Mouse (Mus musculus): ENCODE data around the gene Lhx1.

Gene Lhx1

DNA sequence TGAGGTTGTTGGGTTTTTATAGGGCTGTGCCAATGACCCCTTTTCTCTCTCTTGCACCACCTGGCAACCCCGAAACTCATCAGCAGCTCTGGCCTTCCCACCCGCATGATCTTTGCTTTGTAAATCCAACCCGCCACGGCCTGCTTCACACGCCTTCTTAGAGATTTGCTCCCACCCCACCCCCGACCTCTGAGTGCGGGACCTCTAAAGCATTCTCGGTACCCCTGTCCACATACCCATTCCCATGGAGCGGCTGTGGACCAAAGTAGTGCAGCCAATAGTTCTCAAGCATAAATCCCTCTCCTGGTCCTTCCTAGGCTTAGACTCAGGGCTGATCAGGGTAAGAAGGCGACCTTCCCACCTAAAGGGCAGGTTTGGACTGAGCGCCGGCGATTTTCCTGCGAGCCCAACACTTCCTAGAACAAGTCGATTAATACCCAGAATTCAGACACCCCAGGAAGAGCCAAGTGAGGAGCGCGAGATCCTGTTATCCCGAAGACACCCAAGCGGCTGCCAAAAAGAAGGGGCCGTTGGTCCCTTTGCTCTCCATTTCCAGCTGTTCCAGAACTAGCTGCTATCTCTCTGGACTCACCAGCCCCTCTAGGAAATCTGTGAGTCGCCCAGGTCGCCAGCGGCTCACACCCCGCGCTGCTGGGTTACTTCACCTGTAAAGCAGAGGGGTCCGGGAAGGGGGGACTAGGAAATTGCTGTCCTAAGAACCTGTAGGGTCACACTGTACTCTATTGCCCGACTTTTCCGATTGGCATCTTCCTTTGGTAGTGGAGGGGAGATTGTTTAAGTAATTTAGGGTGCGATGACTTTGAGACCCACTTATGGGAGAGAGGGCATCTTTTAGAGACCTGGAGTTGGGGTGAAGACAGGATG, 1.9 kb upstream of the Lhx1 start:
- DNase-seq (ENCODE audit: extremely low read depth, insufficient read length, low spot score), result no peak

DNA sequence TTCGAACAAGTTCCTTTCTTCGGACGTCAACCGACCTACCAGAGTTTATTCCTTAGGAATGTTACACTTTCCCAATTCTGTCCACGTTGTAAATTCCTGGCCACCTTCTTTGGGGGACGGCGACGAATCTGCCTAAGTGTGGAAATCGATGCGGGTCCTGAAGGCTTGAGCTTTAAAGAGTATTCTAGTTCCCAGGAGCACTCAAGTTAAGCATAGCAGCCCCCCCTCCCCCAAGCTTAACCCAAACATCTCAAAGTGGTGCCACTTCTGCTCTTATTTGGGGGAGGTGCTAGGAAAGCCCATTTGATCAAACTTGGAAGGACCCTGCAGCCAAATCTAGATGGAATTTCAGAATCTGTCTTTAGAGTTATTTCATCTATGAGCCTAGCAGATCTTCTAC, 1.1 kb upstream of the Lhx1 start:
- DNase-seq (ENCODE audit: extremely low read depth, insufficient read length, low spot score), result no peak

DNA sequence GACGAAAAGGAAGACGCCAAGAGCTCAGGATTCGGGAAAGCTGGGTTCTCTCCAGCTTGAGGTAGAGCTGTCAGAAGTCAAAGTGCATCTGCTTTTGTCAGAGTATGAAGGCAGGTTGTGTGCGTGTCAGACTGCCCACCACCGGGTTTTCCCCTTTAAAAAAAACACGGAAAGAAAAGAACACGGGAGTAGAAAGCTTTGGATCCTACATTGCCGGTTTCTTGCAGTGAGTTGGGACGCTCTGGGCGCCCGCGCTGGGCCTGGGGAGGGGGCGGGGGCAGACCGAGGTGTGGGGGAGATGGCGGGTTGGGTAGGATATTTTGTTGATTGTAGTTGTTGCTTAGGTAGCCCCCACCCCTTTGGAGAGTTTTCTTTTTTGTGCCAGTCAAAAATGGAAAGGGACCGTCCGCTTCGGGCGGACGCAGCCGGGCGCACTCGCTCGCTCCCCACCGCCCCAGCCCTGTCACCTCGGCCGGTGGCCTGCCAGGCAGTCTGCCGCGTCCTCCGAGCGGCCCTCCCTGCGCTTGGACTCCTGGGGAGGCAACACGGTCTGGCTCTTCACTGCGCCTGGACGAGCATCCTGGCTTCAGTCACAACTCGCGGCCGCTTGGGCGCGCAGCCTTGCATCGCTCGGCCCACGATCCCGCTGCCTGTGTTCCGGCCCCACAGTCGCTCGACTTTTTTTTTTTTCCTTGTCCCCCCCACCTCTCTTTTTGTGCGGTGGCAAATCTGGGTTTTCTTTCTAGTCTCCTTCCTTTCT, 644 bp downstream of the Lhx1 start:
- no peak for DNase-seq (ENCODE audit: extremely low read depth, insufficient read length, low spot score)

DNA sequence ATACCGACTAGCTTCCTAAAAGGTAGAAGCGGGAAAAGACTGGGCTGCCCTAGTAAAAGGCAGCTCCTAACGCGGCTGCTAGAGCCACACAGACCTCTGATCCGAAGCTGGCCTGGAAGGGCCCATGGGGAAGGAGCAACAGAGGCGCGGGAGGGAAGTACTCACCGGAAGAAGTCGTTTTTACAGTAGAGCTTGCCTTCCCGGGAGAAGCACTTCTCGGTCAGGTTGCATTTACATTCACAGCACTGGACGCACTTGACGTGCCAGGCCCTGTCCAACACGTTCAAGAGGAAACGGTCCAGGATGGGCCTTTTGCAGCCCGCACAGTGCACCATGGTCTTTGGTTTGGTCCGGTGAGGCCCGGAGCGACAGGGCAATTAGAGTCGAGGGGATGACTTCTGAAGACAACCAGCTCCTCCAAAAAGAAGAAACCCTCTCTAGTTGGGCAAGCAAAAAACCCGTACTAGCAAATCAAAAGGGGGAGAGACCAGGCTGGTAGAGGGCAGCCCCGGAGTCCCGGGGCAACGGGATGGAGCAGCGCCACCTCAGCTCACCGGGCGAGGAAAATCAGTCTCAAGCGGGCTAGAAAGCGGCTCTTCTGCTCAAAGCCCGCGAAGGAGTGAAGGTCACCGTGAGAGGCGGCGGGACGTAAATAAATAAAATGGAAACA, 1.4 kb downstream of the Lhx1 start:
- no peak for DNase-seq (ENCODE audit: extremely low read depth, insufficient read length, low spot score)

DNA sequence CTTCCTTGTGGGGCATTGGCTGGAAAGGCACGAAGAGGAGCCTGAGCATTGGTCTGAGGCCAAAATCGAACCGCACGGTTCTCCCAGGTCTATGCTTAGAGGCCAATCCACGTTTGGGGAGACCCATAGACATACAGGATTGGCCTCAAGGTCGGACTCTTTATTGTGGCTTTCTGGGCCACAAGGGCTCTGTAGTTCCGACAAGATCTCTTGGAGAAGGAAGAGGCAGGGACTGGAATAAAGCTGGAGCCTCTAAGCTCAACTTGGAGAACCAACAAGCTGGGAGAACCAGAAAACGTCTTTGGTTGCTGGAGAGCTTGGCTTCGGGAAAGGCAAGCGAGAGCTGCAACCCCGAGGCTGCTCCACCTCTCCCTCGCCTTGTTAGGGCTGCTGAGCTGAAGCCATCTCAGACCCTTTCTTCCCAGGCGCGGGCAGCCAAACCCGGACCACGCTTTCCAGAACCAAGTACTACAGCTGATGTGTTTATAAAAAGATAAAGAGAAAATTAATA, 2.0 kb downstream of the Lhx1 start:
- DNase-seq (ENCODE audit: extremely low read depth, insufficient read length, low spot score), result no peak

DNA sequence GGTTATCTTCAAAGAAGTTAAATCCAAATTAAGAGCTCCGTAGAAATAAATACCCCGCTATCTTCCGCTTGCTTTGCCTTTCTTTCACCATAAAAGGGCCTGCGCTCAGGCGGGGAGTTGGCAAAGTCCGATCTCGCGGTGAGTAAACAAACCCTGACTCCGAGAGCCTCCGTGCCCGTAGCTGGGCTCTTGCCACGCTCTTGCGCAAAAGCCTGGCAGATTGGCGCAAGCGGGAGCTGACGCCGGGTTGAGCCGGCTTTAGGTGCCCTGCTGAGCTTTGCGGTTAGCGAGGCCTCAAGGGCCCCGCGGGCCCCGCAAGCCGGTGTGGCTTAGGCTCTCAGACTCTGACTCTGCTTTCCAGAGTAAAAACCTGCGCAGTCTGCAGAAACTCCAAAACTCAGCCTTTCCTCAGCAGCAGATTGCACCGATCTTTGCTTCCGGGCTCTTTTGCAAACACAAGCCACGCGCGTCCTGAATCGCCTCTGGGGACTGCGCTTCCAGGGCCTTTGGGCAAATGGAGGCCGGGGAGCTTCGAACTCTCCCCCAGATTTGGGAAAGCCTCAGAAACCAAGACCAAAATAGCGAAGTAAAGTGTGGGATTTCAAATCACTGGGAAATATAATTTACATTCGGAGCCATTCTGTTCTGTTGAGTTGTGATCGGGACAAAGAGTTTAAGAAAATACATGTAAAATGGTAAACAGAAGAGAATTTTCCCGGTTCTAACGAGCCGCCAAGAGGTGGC, 2.6 kb downstream of the Lhx1 start:
- DNase-seq (ENCODE audit: extremely low read depth, insufficient read length, low spot score), result no peak

DNA sequence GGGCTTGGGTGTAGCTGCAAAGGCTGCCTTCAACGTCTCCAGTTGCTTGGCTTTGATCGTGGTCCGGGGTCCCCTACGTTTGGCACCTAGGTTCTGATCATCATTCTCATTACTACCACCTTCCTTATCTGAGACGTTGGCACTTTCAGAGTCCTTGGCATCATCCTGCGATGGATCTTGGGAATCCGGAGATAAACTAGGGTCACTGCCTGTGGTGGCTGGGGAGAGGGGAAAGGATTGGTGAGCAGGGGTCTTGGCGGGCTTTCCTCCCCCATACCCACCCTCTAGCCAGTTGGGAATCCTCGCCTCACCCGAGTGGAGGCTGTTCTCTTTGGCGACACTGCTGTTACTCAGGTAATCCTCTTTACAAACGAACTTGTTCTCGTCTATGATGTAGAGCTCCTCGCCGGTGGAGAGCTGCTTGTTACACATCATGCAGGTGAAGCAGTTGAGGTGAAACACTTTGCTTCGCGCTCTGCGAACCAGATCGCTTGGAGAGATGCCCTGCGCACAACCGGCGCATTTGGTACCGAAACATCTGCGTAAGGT, 3.5 kb downstream of the Lhx1 start:
- DNase-seq (ENCODE audit: extremely low read depth, insufficient read length, low spot score), result no peak

DNA sequence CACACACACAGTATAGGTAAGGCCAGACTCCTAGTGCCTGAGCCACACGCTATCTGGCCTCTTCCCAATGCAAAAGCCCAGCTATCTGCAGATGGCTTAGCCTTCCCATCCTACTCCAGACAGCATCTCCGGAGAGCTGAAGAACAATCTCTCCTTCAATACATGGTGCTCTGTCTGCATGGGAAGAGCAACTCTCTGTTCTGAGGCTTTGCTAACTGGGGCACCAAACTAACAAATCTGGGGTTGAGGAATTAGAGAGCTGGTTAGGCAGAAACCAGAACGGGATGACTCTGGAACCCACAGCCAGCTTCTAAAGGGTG, 4.3 kb downstream of the Lhx1 start:
- no peak for DNase-seq (ENCODE audit: extremely low read depth, insufficient read length, low spot score)

DNA sequence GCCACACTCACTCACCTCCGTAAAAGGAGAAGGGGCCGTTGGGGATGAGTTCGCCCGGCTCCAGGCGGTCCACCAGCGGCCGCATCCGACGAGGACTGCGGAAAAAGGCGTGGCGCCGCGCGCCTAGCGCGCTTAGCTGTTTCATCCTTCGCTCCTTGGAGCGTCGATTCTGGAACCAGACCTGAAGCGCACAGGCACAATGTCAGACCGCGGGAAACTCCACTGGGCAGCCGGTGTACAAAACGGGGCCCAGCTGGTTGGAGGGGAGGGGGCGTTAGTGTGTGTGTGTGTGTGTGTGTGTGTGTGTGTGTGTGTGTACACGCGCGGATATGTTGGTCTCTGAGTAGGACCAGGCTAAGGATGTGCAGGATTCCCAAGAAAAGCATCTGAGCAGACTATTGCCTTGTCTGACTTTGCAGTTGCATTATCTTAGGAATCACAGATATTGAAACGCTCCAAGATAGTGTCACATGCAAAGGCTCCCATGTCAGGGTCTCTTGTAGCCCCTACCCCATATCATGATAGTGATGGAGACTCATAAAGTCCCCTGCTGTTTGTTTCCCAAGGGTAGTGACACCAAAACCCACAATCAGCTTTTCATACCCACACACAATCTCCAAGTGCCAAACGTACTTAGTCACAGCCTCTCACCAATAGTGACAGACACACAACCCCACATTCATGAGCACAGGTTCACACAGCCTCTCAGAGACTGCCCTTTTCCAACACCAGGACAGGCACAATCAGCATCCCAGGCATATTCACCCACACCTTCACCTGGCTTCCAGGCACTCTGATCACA, 4.9 kb downstream of the Lhx1 start:
- no peak for DNase-seq (ENCODE audit: extremely low read depth, insufficient read length, low spot score)

DNA sequence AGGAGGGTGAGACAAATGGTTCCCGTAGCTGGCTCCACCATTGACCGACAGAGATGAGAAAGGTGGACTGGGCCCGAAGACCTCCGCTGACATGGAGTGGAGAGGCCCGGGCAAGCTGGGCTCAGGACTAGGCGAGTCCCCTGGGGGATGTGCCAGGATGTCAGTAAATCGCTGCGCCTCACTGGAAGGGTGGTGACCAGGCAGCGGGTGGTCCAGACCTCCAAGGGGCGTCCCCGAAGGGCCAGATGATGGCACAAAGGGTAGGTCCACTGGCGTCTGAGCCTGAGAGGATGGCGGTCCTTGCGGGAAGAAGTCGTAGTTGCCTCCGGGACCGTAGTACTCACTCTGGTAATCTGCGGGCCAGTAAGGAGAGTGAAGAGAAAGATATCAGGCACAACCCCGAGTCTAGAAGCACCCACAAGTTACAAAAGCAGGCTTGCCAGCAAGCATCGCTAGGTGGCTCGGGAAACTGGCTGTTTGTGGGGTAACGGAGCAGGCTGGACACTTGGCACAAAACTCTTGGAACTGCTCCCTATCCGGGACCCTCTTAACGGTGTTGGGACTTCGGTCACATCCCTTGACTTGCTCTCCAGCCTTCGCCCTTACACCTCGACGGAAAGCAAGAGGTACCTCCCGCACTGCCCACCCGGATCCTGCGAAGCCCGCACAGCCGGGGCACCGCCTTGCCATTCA, 5.6 kb downstream of the Lhx1 start:
- no peak for DNase-seq (ENCODE audit: extremely low read depth, insufficient read length, low spot score)

DNA sequence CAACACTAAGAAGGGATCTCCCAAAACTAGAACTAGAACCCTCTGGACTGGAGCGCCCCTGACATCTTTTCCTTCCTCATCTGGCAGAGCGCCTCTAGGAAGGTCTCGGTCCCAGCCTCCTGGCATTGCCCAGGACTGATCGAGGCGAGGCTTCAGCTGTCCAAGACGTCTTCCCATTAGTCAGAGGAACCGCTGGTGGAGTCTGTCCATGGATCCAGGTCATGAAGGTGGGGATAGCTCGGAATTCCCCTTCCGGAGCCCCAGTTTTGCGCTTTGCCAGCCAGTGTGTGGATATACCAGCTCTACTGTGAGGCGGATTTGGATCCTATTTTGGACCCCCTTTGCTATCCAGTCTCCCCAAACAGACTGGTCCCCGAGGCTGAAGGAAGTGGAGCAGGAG, 6.3 kb downstream of the Lhx1 start:
- DNase-seq (ENCODE audit: extremely low read depth, insufficient read length, low spot score), result no peak

DNA sequence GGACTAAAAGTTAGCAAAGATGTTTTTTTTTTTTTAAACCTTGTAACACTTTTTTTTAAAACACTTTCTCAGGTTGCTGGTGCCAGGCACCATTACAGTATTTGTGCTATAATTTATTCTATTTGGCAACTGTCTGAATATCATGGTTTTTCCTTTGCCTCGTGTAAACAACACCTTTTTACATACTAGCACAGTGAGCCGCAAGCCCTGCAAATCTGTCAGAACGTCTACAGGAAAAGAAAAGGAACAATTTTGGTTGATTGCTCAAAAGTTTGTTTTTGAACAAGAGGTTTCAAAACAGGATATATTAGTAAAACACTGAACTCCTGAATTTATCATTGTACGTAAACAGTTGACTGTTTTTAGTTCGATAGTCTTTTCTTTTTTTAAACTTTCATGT, 7.1 kb downstream of the Lhx1 start:
- no peak for DNase-seq (ENCODE audit: extremely low read depth, insufficient read length, low spot score)

DNA sequence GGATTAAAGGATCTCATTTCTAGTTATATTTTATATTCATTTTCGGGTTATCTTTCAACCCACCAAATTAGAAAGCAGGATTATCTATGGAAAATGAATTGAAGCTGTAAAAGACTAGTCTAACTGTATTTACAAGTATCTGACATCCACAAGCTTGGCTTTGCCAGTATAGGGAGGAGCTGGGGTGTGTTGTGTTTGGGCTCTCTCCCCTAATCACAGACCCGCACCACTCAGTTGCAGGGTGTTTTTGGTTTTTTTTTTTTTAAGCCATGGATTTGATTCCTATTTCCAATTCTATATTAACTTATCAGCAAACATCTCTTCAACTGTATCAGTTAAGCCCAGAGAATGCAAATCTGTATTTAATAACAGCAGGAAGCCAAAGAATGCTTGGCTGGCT, 7.9 kb downstream of the Lhx1 start:
- no peak for DNase-seq (ENCODE audit: extremely low read depth, insufficient read length, low spot score)

DNA sequence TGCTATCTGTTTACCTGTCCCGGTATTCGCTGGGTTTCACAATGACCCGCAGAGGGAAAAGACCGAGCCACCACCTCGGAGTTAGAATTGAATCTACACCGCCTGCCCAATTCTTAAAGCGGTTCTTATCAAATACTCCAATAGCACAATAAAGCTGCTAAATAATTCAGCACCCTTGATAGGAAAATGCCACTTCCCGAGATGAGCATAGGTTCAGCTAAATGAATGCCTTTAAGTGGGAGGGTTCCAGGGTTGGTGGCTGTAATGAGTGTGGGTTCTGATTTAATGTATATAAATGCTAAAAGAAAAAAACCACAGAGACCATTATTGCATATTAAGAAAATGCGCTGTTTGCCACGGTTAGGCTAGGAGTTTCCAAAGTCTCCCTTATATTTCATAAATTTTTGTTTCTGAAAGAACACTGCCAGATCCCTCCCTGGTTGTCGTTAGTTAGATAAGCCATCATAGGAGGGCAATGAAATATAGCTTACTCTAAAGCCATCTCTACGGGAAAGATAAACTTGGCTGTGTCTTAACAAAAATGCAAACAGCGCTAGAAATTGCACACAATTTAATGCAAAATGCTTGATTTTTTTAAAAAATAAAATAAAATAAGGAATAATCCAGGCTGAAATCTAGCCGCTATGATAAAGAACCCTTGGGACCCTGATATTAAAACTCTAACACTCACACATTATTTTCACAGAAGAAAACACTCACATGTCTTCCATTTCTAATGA, 8.7 kb downstream of the Lhx1 start:
- DNase-seq (ENCODE audit: extremely low read depth, insufficient read length, low spot score), result no peak

DNA sequence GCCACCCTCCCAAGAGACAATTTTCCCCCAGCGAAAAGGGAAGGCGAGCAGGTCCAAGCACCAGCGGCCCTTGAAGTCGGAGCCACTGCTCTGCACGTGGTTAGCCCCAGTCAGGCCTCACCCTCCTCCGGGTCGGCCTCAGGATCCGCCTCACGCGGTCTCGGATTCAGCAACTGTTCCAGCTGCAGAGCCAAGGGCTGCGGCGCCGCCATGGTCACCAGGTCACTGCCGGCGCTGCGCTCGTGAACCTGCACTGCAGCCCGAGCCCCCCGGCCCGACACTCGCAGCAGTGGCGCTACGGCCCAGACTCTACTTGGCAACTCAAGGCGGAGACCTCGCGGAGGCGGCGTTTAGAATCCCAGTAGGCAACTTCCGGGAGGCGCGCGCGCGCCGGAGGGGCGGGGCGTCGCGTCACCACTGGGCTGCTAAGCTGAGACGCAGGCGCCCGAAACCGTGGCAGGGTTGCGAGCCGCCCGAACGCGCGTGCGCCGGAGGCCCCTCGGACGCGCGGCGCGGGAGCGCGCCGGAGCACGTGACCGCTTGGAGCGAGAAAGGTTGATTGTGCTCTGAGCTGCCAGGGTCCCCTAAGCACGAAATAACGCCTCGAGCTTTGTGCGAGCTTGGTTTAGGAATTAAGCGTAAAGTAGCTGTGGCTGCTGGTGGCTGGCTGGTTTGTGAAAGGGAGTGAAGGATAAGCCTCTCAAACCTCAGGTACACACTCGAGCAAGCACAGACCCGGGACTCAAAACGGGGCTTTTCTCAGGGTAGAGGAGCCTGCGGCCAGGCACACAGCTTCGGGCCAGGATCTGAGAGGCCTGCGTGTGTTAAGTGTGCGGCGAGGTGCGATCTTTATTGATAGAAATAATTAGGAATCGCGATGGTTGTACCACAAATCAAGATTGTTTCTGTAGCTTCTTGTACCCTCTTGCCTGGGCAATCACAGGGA, 11.9 kb downstream of the Lhx1 start, which contains the start of gene Aatf:
TSS of gene Aatf (minus strand) at position 352 of the 946 bp plus-strand sequence.
- DNase-seq (ENCODE audit: extremely low read depth, insufficient read length, low spot score), result peak; percentile 100

DNA sequence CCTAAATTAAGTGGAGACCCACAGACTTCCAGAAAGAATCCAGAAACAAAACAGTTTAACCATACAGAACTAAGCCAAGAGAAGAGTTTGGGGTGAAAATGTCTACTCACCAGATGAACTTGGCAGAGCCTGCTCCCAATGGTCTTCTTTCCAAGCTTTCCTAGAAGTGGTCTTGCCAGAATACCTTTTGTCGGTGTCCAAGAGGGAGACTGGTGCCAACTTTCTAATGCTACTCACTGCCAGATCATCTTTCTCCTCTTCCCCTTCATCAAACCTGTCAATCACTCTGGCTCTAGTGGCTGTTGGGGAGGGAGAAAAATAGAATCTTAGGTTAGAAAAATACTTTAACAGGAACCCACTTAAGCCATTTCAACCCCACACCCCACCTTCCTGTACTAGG, 13.3 kb downstream of the Lhx1 start:
- no peak for DNase-seq (ENCODE audit: extremely low read depth, insufficient read length, low spot score)

DNA sequence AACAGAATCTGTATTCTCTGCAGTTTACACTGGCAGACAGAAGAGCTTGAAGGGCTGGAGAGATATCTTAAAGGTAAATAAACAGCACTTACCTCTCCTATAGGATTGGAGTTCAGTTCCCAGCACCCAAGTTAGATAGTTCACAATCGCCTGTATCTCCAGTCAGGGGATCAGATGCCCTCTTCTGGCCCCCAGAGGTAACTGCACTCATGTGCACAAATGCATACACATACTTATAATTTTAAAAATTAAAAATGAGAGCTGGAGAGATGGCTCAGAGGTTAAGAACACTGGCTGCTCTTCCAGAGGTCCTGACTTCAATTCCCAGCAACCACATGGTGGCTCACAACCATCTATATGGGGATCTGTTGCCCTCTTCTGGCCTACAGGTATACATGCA, 21.0 kb downstream of the Lhx1 start:
- no peak for DNase-seq (ENCODE audit: extremely low read depth, insufficient read length, low spot score)
